Mouse (Mus musculus): ENCODE results near the gene Olfr792. TPM values are rescaled to one million over a fixed set of nuclear protein-coding genes. Genes with fewer than 3 reads are reported as not detected.

Gene Olfr792
- not detected in 2 replicates for polyA plus RNA-seq (2012; rRNA removed)

DNA sequence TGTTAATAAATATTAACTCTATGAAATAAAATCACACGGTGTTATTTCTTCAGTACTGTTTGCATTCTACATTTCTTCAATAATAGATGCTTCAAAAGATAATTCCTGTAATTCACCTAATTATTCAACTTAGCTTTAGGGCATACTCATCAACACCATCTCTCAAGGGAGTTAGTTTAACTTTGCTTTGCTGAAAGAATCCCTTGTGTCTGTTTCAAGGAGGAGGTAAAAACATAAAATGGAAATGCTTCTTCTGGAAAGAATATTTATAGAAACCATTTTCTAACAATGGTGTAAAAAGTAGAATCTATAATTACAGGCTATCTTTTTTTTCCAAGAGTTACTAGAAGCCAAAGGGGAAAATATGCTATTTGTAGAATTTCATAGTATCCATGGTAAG is at the start of gene Olfr792:
Gene Olfr792, plus strand, starts transcription at position 301 of the 400 bp plus-strand sequence.

GRCm38 (mm10) chr10:129498192-129498591 is 40.8 kb upstream of the Olfr792 start, which contains the start of gene Olfr790:
Olfr790 (plus strand) TSS chr10:129498492.

DNA sequence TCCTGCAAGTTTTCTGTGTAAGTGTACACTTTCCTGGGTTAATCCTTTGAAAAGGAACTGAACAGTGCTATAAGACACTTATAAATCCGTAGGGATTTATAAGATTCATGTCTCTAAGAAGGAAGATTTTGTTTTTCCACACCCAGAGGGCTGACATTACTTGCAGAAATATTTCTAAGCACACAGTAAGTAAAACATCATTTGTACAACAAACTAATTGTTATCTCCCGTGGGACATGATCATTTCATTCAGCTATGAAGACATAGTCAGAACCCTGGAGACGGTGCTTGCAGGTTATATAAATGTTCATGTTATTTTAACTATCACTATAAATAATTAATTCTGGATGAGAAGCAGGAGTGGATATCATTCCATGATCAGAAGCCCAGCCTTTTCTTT is 17.5 kb upstream of the Olfr792 start, which contains the start of gene Olfr791:
Gene Olfr791, plus strand, starts transcription at position 301 of the 400 bp plus-strand sequence.

DNA sequence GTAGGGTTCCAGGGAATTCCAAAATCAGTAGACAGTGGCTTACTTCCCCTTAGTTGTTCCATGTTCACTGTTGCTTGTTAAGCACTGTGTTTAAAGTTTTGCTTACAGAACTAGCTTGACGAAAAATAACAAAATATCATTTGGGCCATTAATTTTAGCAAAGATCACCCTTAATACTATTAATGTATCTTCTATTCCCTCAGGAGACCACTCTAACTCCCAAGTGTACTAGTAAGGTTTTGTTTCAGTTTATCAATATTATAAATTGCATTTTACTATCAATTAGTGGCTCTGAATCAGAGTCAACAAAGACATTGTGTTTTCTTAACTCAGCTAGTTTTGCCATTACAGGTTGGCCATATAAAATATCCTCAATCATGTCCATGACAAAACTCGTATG is 28.4 kb downstream of the Olfr792 start, which contains the start of gene Olfr794:
Gene Olfr794, plus strand, starts transcription at position 301 of the 400 bp plus-strand sequence.

Other genes with a start within 250 kb of the Olfr792 start
- not detected in 2 replicates for gene Olfr780, start 221.0 kb upstream of the Olfr792 start, polyA plus RNA-seq (2012; rRNA removed)
- not detected in 2 replicates for gene Olfr781, start 210.3 kb upstream of the Olfr792 start, polyA plus RNA-seq (2012; rRNA removed)
- not detected in 2 replicates for gene Olfr782, start 190.3 kb upstream of the Olfr792 start, polyA plus RNA-seq (2012; rRNA removed)
- gene Olfr784, start 155.1 kb upstream of the Olfr792 start, polyA plus RNA-seq (2012; rRNA removed), result 0.01 TPM in 1 of 2 replicates, not detected in the other
- gene Olfr785, start 133.7 kb upstream of the Olfr792 start, polyA plus RNA-seq (2012; rRNA removed), result not detected in 2 replicates
- not detected in 2 replicates for gene Olfr786, start 111.9 kb upstream of the Olfr792 start, polyA plus RNA-seq (2012; rRNA removed)
- gene Olfr787, start 77.3 kb upstream of the Olfr792 start, polyA plus RNA-seq (2012; rRNA removed), result not detected in 2 replicates
- gene Olfr788, start 68.2 kb upstream of the Olfr792 start, polyA plus RNA-seq (2012; rRNA removed), result not detected in 2 replicates
- gene Olfr789, start 54.4 kb upstream of the Olfr792 start, polyA plus RNA-seq (2012; rRNA removed), result not detected in 2 replicates
- not detected in 2 replicates for gene Olfr790, start 40.7 kb upstream of the Olfr792 start, polyA plus RNA-seq (2012; rRNA removed)
- gene Olfr791, start 17.4 kb upstream of the Olfr792 start, polyA plus RNA-seq (2012; rRNA removed), result not detected in 2 replicates
- not detected in 2 replicates for gene Olfr794, start 28.5 kb downstream of the Olfr792 start, polyA plus RNA-seq (2012; rRNA removed)
- not detected in 2 replicates for gene Olfr796, start 73.4 kb downstream of the Olfr792 start, polyA plus RNA-seq (2012; rRNA removed)
- not detected in 2 replicates for gene Olfr798, start 88.8 kb downstream of the Olfr792 start, polyA plus RNA-seq (2012; rRNA removed)
- not detected in 2 replicates for gene Olfr799, start 98.3 kb downstream of the Olfr792 start, polyA plus RNA-seq (2012; rRNA removed)
- not detected in 2 replicates for gene Olfr800, start 118.5 kb downstream of the Olfr792 start, polyA plus RNA-seq (2012; rRNA removed)
- gene Olfr801, start 134.7 kb downstream of the Olfr792 start, polyA plus RNA-seq (2012; rRNA removed), result not detected in 2 replicates
- not detected in 2 replicates for gene Olfr802, start 149.0 kb downstream of the Olfr792 start, polyA plus RNA-seq (2012; rRNA removed)
- gene Olfr803, start 155.1 kb downstream of the Olfr792 start, polyA plus RNA-seq (2012; rRNA removed), result not detected in 2 replicates
- gene Olfr804, start 164.0 kb downstream of the Olfr792 start, polyA plus RNA-seq (2012; rRNA removed), result not detected in 2 replicates
- not detected in 2 replicates for gene Olfr805, start 190.2 kb downstream of the Olfr792 start, polyA plus RNA-seq (2012; rRNA removed)
- gene Olfr806, start 202.8 kb downstream of the Olfr792 start, polyA plus RNA-seq (2012; rRNA removed), result not detected in 2 replicates
- not detected in 2 replicates for gene Olfr807, start 218.6 kb downstream of the Olfr792 start, polyA plus RNA-seq (2012; rRNA removed)
- gene Olfr808, start 226.3 kb downstream of the Olfr792 start, polyA plus RNA-seq (2012; rRNA removed), result not detected in 2 replicates
- gene Olfr809, start 235.5 kb downstream of the Olfr792 start, polyA plus RNA-seq (2012; rRNA removed), result not detected in 2 replicates

Data from liver, embryonic 14 days (tissue).